Mouse (Mus musculus): ENCODE results near the gene Pacs1. TPM values are rescaled to one million over a fixed set of nuclear protein-coding genes. Genes with fewer than 3 reads are reported as not detected.

Gene Pacs1
- 21.3 and 23.7 TPM in 2 replicates for polyA plus RNA-seq (2016; fragmentation: Nextera tagmentation; extraction: Ambion mirVana)

GRCm38 (mm10) chr19:5272801-5273733 is at the start of gene Pacs1:
Gene Pacs1 (minus strand): TSS chr19:5273119.
- WGBS = under 1% methylated on average over 90 of the region's 97 CpGs
- DNase-seq (ENCODE audit: low spot score) = peak; percentile 90
- Histone ChIP-seq H3K27me3 (ENCODE audit: low read depth, poor library complexity, severe bottlenecking) (no peaks in the 10 kb centered on the region), H3K4me3 (peak within 1 kb of the TSS; percentile 97), H3K27ac (replicated peaks) (peak within 1 kb of the TSS; percentile 94), H3K36me3 (peaks cover 43% of the 10 kb centered on the region), H3K9me3 (replicated peaks) (no peaks in the 10 kb centered on the region), H3K4me1 (peaks cover 28% of the 10 kb centered on the region)

DNA sequence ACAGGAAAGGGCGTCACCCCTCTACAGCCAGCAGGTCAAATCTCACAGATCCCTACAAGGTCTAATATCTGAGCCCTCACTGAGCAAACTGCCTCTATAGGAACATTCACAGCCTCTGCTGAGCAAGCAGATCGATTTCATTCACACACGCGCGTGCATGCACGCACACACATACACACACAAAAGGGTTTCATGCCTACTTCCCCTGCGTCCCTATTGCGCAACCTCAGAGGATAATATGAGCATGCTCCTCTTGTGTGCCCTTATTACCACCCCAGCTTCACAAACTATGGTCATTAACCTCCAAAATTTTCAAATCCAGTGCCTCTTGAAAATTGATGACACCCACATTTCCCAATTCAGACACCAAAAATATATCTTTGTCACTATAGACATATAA is 40.3 kb upstream of the Pacs1 start:
- no peaks in the 10 kb centered on the region for H3K4me1 ChIP-seq
- H3K27me3 ChIP-seq (ENCODE audit: low read depth, poor library complexity, severe bottlenecking) = peaks cover under 1% of the 10 kb centered on the region; the same call in 1 of the 2 replicates
- H3K36me3 ChIP-seq = peaks cover 5% of the 10 kb centered on the region
- no peak overlapping the region for H3K4me3 ChIP-seq
- no peak for DNase-seq (ENCODE audit: low spot score)
- no peak overlapping the region for H3K27ac ChIP-seq (replicated peaks)
- WGBS = 92% methylated on average over 8 of the region's 8 CpGs
- peaks cover 11% of the 10 kb centered on the region for H3K9me3 ChIP-seq (replicated peaks)

- DNase-seq (ENCODE audit: low spot score) = peak; percentile 25
- 84% methylated on average over 7 of the region's 7 CpGs for WGBS
Observed at GRCm38 (mm10) chr19:5309025-5309424, 36.1 kb upstream of the Pacs1 start.

GRCm38 (mm10) chr19:5306968-5307734 is 34.2 kb upstream of the Pacs1 start:
- Histone ChIP-seq H3K9me3 (replicated peaks) (peaks cover 12% of the 10 kb centered on the region), H3K36me3 (peaks cover 53% of the 10 kb centered on the region), H3K27ac (replicated peaks) (no peak overlapping the region), H3K4me3 (peak overlapping the region; percentile 37), H3K27me3 (ENCODE audit: low read depth, poor library complexity, severe bottlenecking) (peaks cover 21% of the 10 kb centered on the region), H3K4me1 (peaks cover 9% of the 10 kb centered on the region)
- peak; percentile 30 for DNase-seq (ENCODE audit: low spot score)
- 43% methylated on average over 98 of the region's 98 CpGs for WGBS

More at GRCm38 (mm10) chr19:5309025-5309424, 36.1 kb upstream of the Pacs1 start:
- Histone ChIP-seq H3K4me1 (peaks cover 9% of the 10 kb centered on the region), H3K9me3 (replicated peaks) (peaks cover 12% of the 10 kb centered on the region), H3K36me3 (peaks cover 42% of the 10 kb centered on the region), H3K27me3 (ENCODE audit: low read depth, poor library complexity, severe bottlenecking) (peaks cover 21% of the 10 kb centered on the region), H3K4me3 (no peak overlapping the region), H3K27ac (replicated peaks) (no peak overlapping the region)

GRCm38 (mm10) chr19:5306279-5306678 is 33.4 kb upstream of the Pacs1 start:
- Histone ChIP-seq H3K27ac (replicated peaks) (no peak overlapping the region), H3K4me1 (peaks cover 9% of the 10 kb centered on the region), H3K27me3 (ENCODE audit: low read depth, poor library complexity, severe bottlenecking) (peaks cover 21% of the 10 kb centered on the region), H3K9me3 (replicated peaks) (peaks cover 12% of the 10 kb centered on the region), H3K4me3 (no peak overlapping the region), H3K36me3 (peaks cover 53% of the 10 kb centered on the region)
- DNase-seq (ENCODE audit: low spot score) = no peak
- 86% methylated on average over 6 of the region's 6 CpGs for WGBS

GRCm38 (mm10) chr19:5302455-5302854 is 29.5 kb upstream of the Pacs1 start:
- H3K4me1 ChIP-seq = peaks cover 26% of the 10 kb centered on the region
- peaks cover 8% of the 10 kb centered on the region for H3K9me3 ChIP-seq (replicated peaks)
- DNase-seq (ENCODE audit: low spot score) = peak; percentile 45
- H3K27me3 ChIP-seq (ENCODE audit: low read depth, poor library complexity, severe bottlenecking) = peaks cover 13% of the 10 kb centered on the region
- peaks cover 41% of the 10 kb centered on the region for H3K36me3 ChIP-seq
- H3K27ac ChIP-seq (replicated peaks) = no peak overlapping the region
- no peak overlapping the region for H3K4me3 ChIP-seq
- WGBS = 19% methylated on average over 4 of the region's 4 CpGs

DNA sequence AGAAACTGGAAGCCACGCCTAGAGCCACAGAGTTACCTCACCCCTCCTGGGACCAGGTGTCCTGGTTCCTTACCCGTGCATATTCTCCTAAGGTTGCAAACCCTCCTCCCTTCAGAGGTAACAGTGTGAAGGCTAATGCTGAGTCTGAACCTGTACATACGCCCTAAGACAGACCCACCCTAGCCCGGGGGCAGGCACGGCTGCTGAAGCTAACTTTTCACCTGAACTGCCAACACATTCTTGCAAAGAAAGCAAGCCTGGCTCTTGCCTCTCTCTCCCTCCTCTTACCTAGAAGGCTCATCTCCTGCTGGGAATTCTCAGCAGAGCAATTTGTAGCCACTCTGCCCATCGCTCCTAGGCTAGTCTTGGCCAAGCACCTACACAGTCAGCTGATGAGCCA is 27.7 kb upstream of the Pacs1 start:
- Histone ChIP-seq H3K27ac (replicated peaks) (no peak overlapping the region), H3K9me3 (replicated peaks) (no peaks in the 10 kb centered on the region), H3K4me1 (peaks cover 39% of the 10 kb centered on the region), H3K36me3 (peaks cover 22% of the 10 kb centered on the region), H3K4me3 (no peak overlapping the region), H3K27me3 (ENCODE audit: low read depth, poor library complexity, severe bottlenecking) (no peaks in the 10 kb centered on the region)
- WGBS = 85% methylated on average over 6 of the region's 6 CpGs
- DNase-seq (ENCODE audit: low spot score) = no peak

DNA sequence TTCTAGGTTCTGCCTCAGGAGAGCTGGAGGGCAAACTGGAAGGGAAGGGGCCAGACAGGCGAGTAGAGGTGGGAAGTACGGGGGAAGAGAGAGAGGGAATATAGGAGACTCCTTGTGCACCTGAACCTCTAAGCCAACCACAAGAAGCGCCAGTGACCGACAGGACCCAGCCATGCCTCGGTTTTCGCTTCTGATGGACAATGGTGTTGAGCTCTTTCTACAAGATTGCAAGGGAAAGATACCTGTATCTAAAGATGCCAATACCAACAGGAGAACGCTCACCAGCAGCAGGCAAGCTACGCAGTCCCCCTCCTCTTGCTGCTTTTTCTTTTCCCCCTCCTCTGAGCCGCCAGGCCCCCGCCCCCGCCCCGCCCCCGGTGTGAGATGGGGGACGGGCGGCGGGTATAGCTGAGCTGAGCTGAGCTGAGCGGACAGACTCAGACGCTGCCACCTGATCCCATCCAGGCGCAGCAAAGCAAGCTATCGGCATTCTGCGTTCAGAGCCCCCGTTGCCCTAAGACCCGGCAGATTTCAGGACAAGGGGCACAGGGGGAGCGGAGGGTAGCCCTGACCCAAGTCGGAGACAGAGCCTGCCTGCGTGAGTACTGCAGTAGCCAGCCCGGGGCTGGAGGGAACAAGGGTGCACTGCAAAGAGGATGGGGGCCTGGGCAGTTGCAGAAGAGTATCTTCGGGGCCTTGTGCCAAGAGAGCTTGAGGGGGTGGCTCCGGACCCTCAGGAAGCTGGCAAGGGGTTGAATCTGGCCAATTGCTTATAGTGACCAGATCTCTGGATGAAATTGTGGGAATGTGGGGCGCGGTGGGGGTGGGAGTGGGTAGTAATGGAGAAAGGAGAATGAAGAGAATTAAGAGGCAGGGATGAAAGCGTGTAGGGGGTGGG is 25.2 kb upstream of the Pacs1 start, which contains the start of gene Gal3st3:
TSS of gene Gal3st3 (plus strand) at position 429 of the 898 bp plus-strand sequence.
- WGBS = 6% methylated on average over 32 of the region's 32 CpGs
- peaks cover 50% of the 10 kb centered on the region for H3K4me1 ChIP-seq

GRCm38 (mm10) chr19:5296630-5297029 is 23.7 kb upstream of the Pacs1 start:
- 85% methylated on average over 5 of the region's 5 CpGs for WGBS
- Histone ChIP-seq H3K27ac (replicated peaks) (0 out of 2 replicates have a peak overlapping the region, but pooled peaks have one; percentile 96), H3K36me3 (peaks cover 28% of the 10 kb centered on the region), H3K4me1 (peaks cover 53% of the 10 kb centered on the region), H3K4me3 (peak overlapping the region; percentile 95; the same call in 1 of the 2 replicates), H3K27me3 (ENCODE audit: low read depth, poor library complexity, severe bottlenecking) (no peaks in the 10 kb centered on the region), H3K9me3 (replicated peaks) (no peaks in the 10 kb centered on the region)
- DNase-seq (ENCODE audit: low spot score) = no peak

More for the DNA sequence above, 25.2 kb upstream of the Pacs1 start, which contains the start of gene Gal3st3:
- Histone ChIP-seq H3K27ac (replicated peaks) (peak within 1 kb of the TSS; percentile 89), H3K36me3 (peaks cover 16% of the 10 kb centered on the region), H3K9me3 (replicated peaks) (no peaks in the 10 kb centered on the region), H3K4me3 (peak within 1 kb of the TSS; percentile 65), H3K27me3 (ENCODE audit: low read depth, poor library complexity, severe bottlenecking) (no peaks in the 10 kb centered on the region)
- DNase-seq (ENCODE audit: low spot score) = peak; percentile 68

- peaks cover 53% of the 10 kb centered on the region for H3K4me1 ChIP-seq
- 7% methylated on average over 13 of the region's 13 CpGs for WGBS
Observed at GRCm38 (mm10) chr19:5295736-5296075, 22.8 kb upstream of the Pacs1 start.

GRCm38 (mm10) chr19:5294972-5295735 is 22.2 kb upstream of the Pacs1 start, which contains the start of gene Sf3b2:
Gene Sf3b2 (minus strand): TSS chr19:5295455.
- Histone ChIP-seq H3K9me3 (replicated peaks) (no peaks in the 10 kb centered on the region), H3K27me3 (ENCODE audit: low read depth, poor library complexity, severe bottlenecking) (no peaks in the 10 kb centered on the region), H3K4me3 (peak within 1 kb of the TSS; percentile 95), H3K27ac (replicated peaks) (peak within 1 kb of the TSS; percentile 96), H3K36me3 (peaks cover 43% of the 10 kb centered on the region), H3K4me1 (peaks cover 53% of the 10 kb centered on the region)
- WGBS = under 1% methylated on average over 46 of the region's 46 CpGs
- peak; percentile 98 for DNase-seq (ENCODE audit: low spot score)

More at GRCm38 (mm10) chr19:5295736-5296075, 22.8 kb upstream of the Pacs1 start:
- DNase-seq (ENCODE audit: low spot score) = no peak
- Histone ChIP-seq H3K27me3 (ENCODE audit: low read depth, poor library complexity, severe bottlenecking) (no peaks in the 10 kb centered on the region), H3K36me3 (peaks cover 37% of the 10 kb centered on the region), H3K27ac (replicated peaks) (peak overlapping the region; percentile 96), H3K9me3 (replicated peaks) (no peaks in the 10 kb centered on the region), H3K4me3 (peak overlapping the region; percentile 95)

Data from midbrain, embryonic 10.5 days (tissue).